Mouse (Mus musculus): Measurements from ENCODE around the gene Stra6.

GRCm38 (mm10) chr9:58059920-58060319, 3.7 kb upstream of the Stra6 start:
- no peak for TF ChIP-seq CTCF (IDR thresholded peaks at IDR 0.05; ENCODE audit: low read depth, low read length)
- TF ChIP-seq POLR2A (IDR thresholded peaks at IDR 0.05; ENCODE audit: extremely low read depth, insufficient read depth, low read length) = no peak

Measured in liver, adult 2 months (tissue).